8 mouse cellular contexts compared by ENCODE assay signal in genomic region chr12:81844572-81844971, GRCm38 (mm10). TPM values are rescaled to one million over a fixed set of nuclear protein-coding genes. Genes with fewer than 3 reads are reported as not detected.
A peak's percentile ranks its signal among the peaks of the same experiment; 100 is the strongest.
DNase-seq lines count a peak whose midpoint lies in the region; ATAC-seq and TF ChIP-seq lines count a peak whose summit lies in the region.

No protein-coding gene starts in this region.

- no peak for DNase-seq in heart, postnatal 4 days
- no peak for DNase-seq in embryonic facial prominence, embryonic 11.5 days (ENCODE audit: low spot score)
- DNase-seq in hindbrain, postnatal 0 days (ENCODE audit: low spot score) = no peak
- no peak for DNase-seq in midbrain, embryonic 10.5 days (ENCODE audit: low spot score)
- no peak for DNase-seq in cerebellum, adult 9-10 months
- DNase-seq in adrenal gland, postnatal 36 days = no peak
- no peak for DNase-seq in kidney, adult 18-20 months

- no peaks in the 10 kb centered on the region for H3K27me3 ChIP-seq in heart, embryonic 16.5 days (ENCODE audit: control insufficient read depth, insufficient read depth, low read length)
- H3K27me3 ChIP-seq in embryonic facial prominence, embryonic 11.5 days (ENCODE audit: control insufficient read depth, insufficient read depth, low read length) = no peaks in the 10 kb centered on the region
- no peaks in the 10 kb centered on the region for H3K27me3 ChIP-seq in hindbrain, postnatal 0 days (ENCODE audit: insufficient read depth, low read length)
- peaks cover 19% of the 10 kb centered on the region for H3K27me3 ChIP-seq in midbrain, embryonic 10.5 days (ENCODE audit: low read depth, poor library complexity, severe bottlenecking)

- peak; percentile 3; the same call in 1 of the 2 replicates for ATAC-seq in heart, embryonic 16.5 days (replicated peaks; ENCODE audit: extremely low read depth, insufficient read depth, low FRiP score)
- no peak for ATAC-seq in embryonic facial prominence, embryonic 11.5 days (replicated peaks; ENCODE audit: insufficient number of reproducible peaks, low FRiP score, low TSS enrichment, low read depth)
- ATAC-seq in hindbrain, postnatal 0 days = no peak

- H3K9me3 ChIP-seq in heart, embryonic 16.5 days (replicated peaks; ENCODE audit: control insufficient read depth, low read length) = no peaks in the 10 kb centered on the region
- no peaks in the 10 kb centered on the region for H3K9me3 ChIP-seq in embryonic facial prominence, embryonic 11.5 days (replicated peaks; ENCODE audit: control insufficient read depth, low read length)
- H3K9me3 ChIP-seq in hindbrain, postnatal 0 days (ENCODE audit: low read length) = no peaks in the 10 kb centered on the region
- no peaks in the 10 kb centered on the region for H3K9me3 ChIP-seq in midbrain, embryonic 10.5 days (replicated peaks)

- 0 out of 2 replicates have a peak overlapping the region, but pooled peaks have one; percentile 20 for H3K9ac ChIP-seq in heart, embryonic 16.5 days (ENCODE audit: low read length)
- no peak overlapping the region for H3K9ac ChIP-seq in embryonic facial prominence, embryonic 11.5 days (replicated peaks; ENCODE audit: low read length)
- H3K9ac ChIP-seq in hindbrain, postnatal 0 days (replicated peaks; ENCODE audit: low read length) = no peak overlapping the region

- H3K36me3 ChIP-seq in heart, embryonic 16.5 days (ENCODE audit: control insufficient read depth, insufficient read depth) = no peaks in the 10 kb centered on the region
- no peaks in the 10 kb centered on the region for H3K36me3 ChIP-seq in embryonic facial prominence, embryonic 11.5 days (replicated peaks; ENCODE audit: control insufficient read depth, insufficient read depth, low read depth, low read length)
- H3K36me3 ChIP-seq in hindbrain, postnatal 0 days (ENCODE audit: insufficient read depth, low read length) = no peaks in the 10 kb centered on the region
- no peaks in the 10 kb centered on the region for H3K36me3 ChIP-seq in midbrain, embryonic 10.5 days

- 14% methylated on average over 13 of the region's 13 CpGs for WGBS in heart, embryonic 16.5 days
- whole genome bisulfite sequencing in embryonic facial prominence, embryonic 11.5 days = 40% methylated on average over 13 of the region's 13 CpGs
- WGBS in hindbrain, postnatal 0 days = 52% methylated on average over 13 of the region's 13 CpGs
- WGBS in midbrain, embryonic 10.5 days = 58% methylated on average over 13 of the region's 13 CpGs

- H3K4me1 ChIP-seq in heart, embryonic 16.5 days (ENCODE audit: control insufficient read depth, insufficient read depth, low read length) = peaks cover 13% of the 10 kb centered on the region
- H3K4me1 ChIP-seq in embryonic facial prominence, embryonic 11.5 days (ENCODE audit: control insufficient read depth, insufficient read depth, low read length) = no peaks in the 10 kb centered on the region
- H3K4me1 ChIP-seq in hindbrain, postnatal 0 days (ENCODE audit: insufficient read depth, low read length) = 0 out of 2 replicates have a peak, but pooled peaks cover 3% of the 10 kb centered on the region
- H3K4me1 ChIP-seq in midbrain, embryonic 10.5 days = peaks cover 18% of the 10 kb centered on the region

- H3K4me2 ChIP-seq in heart, embryonic 16.5 days (ENCODE audit: low read depth, low read length) = peak overlapping the region; percentile 68
- H3K4me2 ChIP-seq in embryonic facial prominence, embryonic 11.5 days (ENCODE audit: low read depth, low read length) = peak overlapping the region; percentile 43
- H3K4me2 ChIP-seq in hindbrain, postnatal 0 days (ENCODE audit: low read depth, low read length) = peak overlapping the region; percentile 45

- H3K4me3 ChIP-seq in heart, embryonic 16.5 days (ENCODE audit: low read length) = peak overlapping the region; percentile 34
- 0 out of 2 replicates have a peak overlapping the region, but pooled peaks have one; percentile 5 for H3K4me3 ChIP-seq in embryonic facial prominence, embryonic 11.5 days (ENCODE audit: low read depth, low read length)
- H3K4me3 ChIP-seq in hindbrain, postnatal 0 days (ENCODE audit: low read length) = no peak overlapping the region
- H3K4me3 ChIP-seq in midbrain, embryonic 10.5 days = peak overlapping the region; percentile 39

- H3K27ac ChIP-seq in heart, embryonic 16.5 days (ENCODE audit: low read length) = no peak overlapping the region
- H3K27ac ChIP-seq in embryonic facial prominence, embryonic 11.5 days (replicated peaks; ENCODE audit: low read depth, low read length) = no peak overlapping the region
- no peak overlapping the region for H3K27ac ChIP-seq in hindbrain, postnatal 0 days
- 0 out of 2 replicates have a peak overlapping the region, but pooled peaks have one; percentile 17 for H3K27ac ChIP-seq in midbrain, embryonic 10.5 days (replicated peaks)

- TF ChIP-seq CTCF in hindbrain, postnatal 0 days (IDR thresholded peaks at IDR 0.05; ENCODE audit: low read depth) = no peak

RNA-seq across cellular contexts. Expression of gene Pcnx, which starts 15.3 kb away (rescaled TPM):
- polyA plus RNA-seq in heart, embryonic 16.5 days (2015; fragmentation: Nextera tagmentation; extraction: Ambion mirVana) = 9.3 and 10.9 TPM in 2 replicates
- total RNA-seq in heart, postnatal 4 days (2021) = 10 to 100 TPM; 71.6 to 86.7 TPM
- 13.3 and 15.6 TPM in 2 replicates for polyA plus RNA-seq in embryonic facial prominence, embryonic 11.5 days (2014; fragmentation: Nextera tagmentation; extraction: Ambion mirVana)
- 37.6 and 42.4 TPM in 2 replicates for total RNA-seq in hindbrain, postnatal 0 days (2014; rRNA removed)
- 4.7 and 7.8 TPM in 2 replicates for polyA plus RNA-seq in hindbrain, postnatal 0 days (2015; fragmentation: Nextera tagmentation; extraction: Ambion mirVana)
- polyA plus RNA-seq in midbrain, embryonic 10.5 days (2016; fragmentation: Nextera tagmentation; extraction: Ambion mirVana) = 7.9 and 9.5 TPM in 2 replicates
- 10 to 100 TPM; 52.7 to 54.6 TPM for total RNA-seq in adrenal gland, postnatal 36 days (2021)
